Mouse (Mus musculus): ENCODE measurements around the gene Rbm47. TPM values are rescaled to one million over a fixed set of nuclear protein-coding genes. Genes with fewer than 3 reads are reported as not detected.

The Rbm47 gene
- total and polyA plus RNA-seq, 3 experiments, result 1.9 to 3.5 (median 2.2) TPM

GRCm38 (mm10) chr5:66062046-66062929 lies 110.6 kb downstream of the Rbm47 start:
- no peak for TF ChIP-seq CTCF (IDR thresholded peaks at IDR 0.05)
- TF ChIP-seq POLR2A (IDR thresholded peaks at IDR 0.05; ENCODE audit: insufficient read depth, low read depth, low read length), result no peak
- TF ChIP-seq EP300 (IDR thresholded peaks at IDR 0.05; ENCODE audit: insufficient read depth, low read depth, low read length), result no peak
- 76% methylated on average over 19 of the region's 19 CpGs for WGBS
- no peaks in the 10 kb centered on the region for H3K79me2 ChIP-seq (replicated peaks; ENCODE audit: control insufficient read depth, insufficient read depth, low read length)
- intact Hi-C loops (cut with DNase I), result no loop called here
- H3K4me1 ChIP-seq (ENCODE audit: control insufficient read depth, insufficient read depth, low read length), result no peaks in the 10 kb centered on the region
- H3K9ac ChIP-seq (ENCODE audit: low read depth, low read length), result no peak overlapping the region
- no peaks in the 10 kb centered on the region for H3K27me3 ChIP-seq (ENCODE audit: control insufficient read depth, insufficient read depth, low read length)
- no peak overlapping the region for H3K4me3 ChIP-seq
- DNase-seq, result no peak
- no peaks in the 10 kb centered on the region for H3K36me3 ChIP-seq (ENCODE audit: control insufficient read depth, insufficient read depth, low read length)
- H3K27ac ChIP-seq, result no peak overlapping the region

GRCm38 (mm10) chr5:66061667-66062045 lies 111.3 kb downstream of the Rbm47 start:
- no peaks in the 10 kb centered on the region for H3K36me3 ChIP-seq (ENCODE audit: control insufficient read depth, insufficient read depth, low read length)
- H3K4me1 ChIP-seq (ENCODE audit: control insufficient read depth, insufficient read depth, low read length), result no peaks in the 10 kb centered on the region
- H3K27ac ChIP-seq, result no peak overlapping the region
- intact Hi-C loops (cut with DNase I), result no loop called here
- WGBS, result 85% methylated on average over 4 of the region's 4 CpGs
- no peaks in the 10 kb centered on the region for H3K27me3 ChIP-seq (ENCODE audit: control insufficient read depth, insufficient read depth, low read length)
- no peaks in the 10 kb centered on the region for H3K79me2 ChIP-seq (replicated peaks; ENCODE audit: control insufficient read depth, insufficient read depth, low read length)
- no peak for TF ChIP-seq CTCF (IDR thresholded peaks at IDR 0.05)
- no peak for TF ChIP-seq POLR2A (IDR thresholded peaks at IDR 0.05; ENCODE audit: insufficient read depth, low read depth, low read length)
- no peak for TF ChIP-seq EP300 (IDR thresholded peaks at IDR 0.05; ENCODE audit: insufficient read depth, low read depth, low read length)
- no peak overlapping the region for H3K9ac ChIP-seq (ENCODE audit: low read depth, low read length)
- no peak overlapping the region for H3K4me3 ChIP-seq
- no peak for DNase-seq

- TF ChIP-seq EP300 (IDR thresholded peaks at IDR 0.05; ENCODE audit: insufficient read depth, low read depth, low read length) (no peak), POLR2A (IDR thresholded peaks at IDR 0.05; ENCODE audit: insufficient read depth, low read depth, low read length) (no peak), CTCF (IDR thresholded peaks at IDR 0.05) (no peak)
- 78% methylated on average over 5 of the region's 5 CpGs for WGBS
- H3K27ac ChIP-seq, result no peak overlapping the region
These were observed 114.1 kb downstream of the Rbm47 start for GRCm38 (mm10) chr5:66058844-66059243.

GRCm38 (mm10) chr5:66056680-66057079 lies 116.2 kb downstream of the Rbm47 start:
- Histone ChIP-seq H3K27me3 (ENCODE audit: control insufficient read depth, insufficient read depth, low read length) (no peaks in the 10 kb centered on the region), H3K4me1 (ENCODE audit: control insufficient read depth, insufficient read depth, low read length) (no peaks in the 10 kb centered on the region), H3K36me3 (ENCODE audit: control insufficient read depth, insufficient read depth, low read length) (no peaks in the 10 kb centered on the region), H3K79me2 (replicated peaks; ENCODE audit: control insufficient read depth, insufficient read depth, low read length) (no peaks in the 10 kb centered on the region), H3K27ac (no peak overlapping the region), H3K9ac (ENCODE audit: low read depth, low read length) (no peak overlapping the region), H3K4me3 (no peak overlapping the region)
- DNase-seq, result no peak
- WGBS, result 86% methylated on average over 4 of the region's 4 CpGs
- intact Hi-C loops (cut with DNase I), result no loop called here
- TF ChIP-seq CTCF (IDR thresholded peaks at IDR 0.05), result 0 out of 2 replicates have a peak, but pooled peaks have one; percentile 16
- no peak for TF ChIP-seq POLR2A (IDR thresholded peaks at IDR 0.05; ENCODE audit: insufficient read depth, low read depth, low read length)
- TF ChIP-seq EP300 (IDR thresholded peaks at IDR 0.05; ENCODE audit: insufficient read depth, low read depth, low read length), result no peak

More at GRCm38 (mm10) chr5:66058844-66059243, 114.1 kb downstream of the Rbm47 start:
- no peaks in the 10 kb centered on the region for H3K36me3 ChIP-seq (ENCODE audit: control insufficient read depth, insufficient read depth, low read length)
- no peaks in the 10 kb centered on the region for H3K27me3 ChIP-seq (ENCODE audit: control insufficient read depth, insufficient read depth, low read length)
- no peak overlapping the region for H3K4me3 ChIP-seq
- H3K79me2 ChIP-seq (replicated peaks; ENCODE audit: control insufficient read depth, insufficient read depth, low read length), result no peaks in the 10 kb centered on the region
- intact Hi-C loops (cut with DNase I), result no loop called here
- DNase-seq, result no peak
- no peaks in the 10 kb centered on the region for H3K4me1 ChIP-seq (ENCODE audit: control insufficient read depth, insufficient read depth, low read length)
- no peak overlapping the region for H3K9ac ChIP-seq (ENCODE audit: low read depth, low read length)

GRCm38 (mm10) chr5:66054394-66054793 lies 118.5 kb downstream of the Rbm47 start:
- Histone ChIP-seq H3K4me3 (no peak overlapping the region), H3K27me3 (ENCODE audit: control insufficient read depth, insufficient read depth, low read length) (no peaks in the 10 kb centered on the region), H3K27ac (no peak overlapping the region), H3K79me2 (replicated peaks; ENCODE audit: control insufficient read depth, insufficient read depth, low read length) (no peaks in the 10 kb centered on the region), H3K4me1 (ENCODE audit: control insufficient read depth, insufficient read depth, low read length) (no peaks in the 10 kb centered on the region), H3K36me3 (ENCODE audit: control insufficient read depth, insufficient read depth, low read length) (no peaks in the 10 kb centered on the region), H3K9ac (ENCODE audit: low read depth, low read length) (no peak overlapping the region)
- 69% methylated on average over 9 of the region's 9 CpGs for WGBS
- intact Hi-C loops (cut with DNase I), result no loop called here
- TF ChIP-seq POLR2A (IDR thresholded peaks at IDR 0.05; ENCODE audit: insufficient read depth, low read depth, low read length), result no peak
- no peak for TF ChIP-seq CTCF (IDR thresholded peaks at IDR 0.05)
- no peak for TF ChIP-seq EP300 (IDR thresholded peaks at IDR 0.05; ENCODE audit: insufficient read depth, low read depth, low read length)
- DNase-seq, result no peak

All from heart, adult 2 months (tissue).